Mouse (Mus musculus): ENCODE measurements at regions not wholly inside any gene's neighbourhood (a gene's known extent, or its start where the extent isn't known, plus 50 kb on each side); places are given as distances from the start of the nearest gene placed in this dataset.

- DNase-seq, result peak; percentile 3
These were observed 95.7 kb upstream of the Pdzrn3 start for GRCm38 (mm10) chr6:101473257-101473925.

GRCm38 (mm10) chr6:101464910-101465309 lies 87.2 kb upstream of the Pdzrn3 start:
- no peak for DNase-seq

- DNase-seq, result no peak
These were observed 86.2 kb upstream of the Pdzrn3 start for GRCm38 (mm10) chr6:101463812-101464320.

GRCm38 (mm10) chr6:101446720-101447119 lies 69.0 kb upstream of the Pdzrn3 start:
- DNase-seq, result no peak

GRCm38 (mm10) chr6:101446316-101446715 lies 68.6 kb upstream of the Pdzrn3 start:
- DNase-seq, result no peak

GRCm38 (mm10) chr6:101432769-101433168 lies 55.1 kb upstream of the Pdzrn3 start:
- no peak for DNase-seq

GRCm38 (mm10) chr6:101429634-101430033 lies 51.9 kb upstream of the Pdzrn3 start:
- no peak for DNase-seq
